Mouse (Mus musculus): ENCODE data around the gene Mgst2.

DNA sequence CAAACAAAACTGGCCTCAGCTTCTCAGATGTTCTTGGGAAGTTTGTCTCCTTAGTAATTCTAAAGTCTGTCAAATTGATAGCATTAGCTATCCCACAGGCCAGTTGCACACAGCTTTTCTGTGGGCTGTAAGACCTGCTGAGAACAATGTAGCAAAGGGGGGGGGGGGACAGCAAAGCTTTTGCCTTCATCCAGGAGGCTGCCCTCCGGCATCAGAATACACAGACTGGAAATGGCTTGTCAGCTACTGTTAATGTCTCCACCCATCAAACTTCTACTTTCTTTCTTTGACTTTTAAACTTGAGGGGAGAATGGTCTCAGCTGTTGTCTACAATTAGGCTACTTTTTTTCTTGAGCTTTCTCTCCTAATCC, 48.2 kb downstream of the Mgst2 start:
- TF ChIP-seq CTCF (IDR thresholded peaks at IDR 0.05; ENCODE audit: control insufficient read depth, insufficient read depth, low read length) (no peak), POLR2A (IDR thresholded peaks at IDR 0.05; ENCODE audit: borderline replicate concordance, control insufficient read depth, low read depth, low read length) (no peak)

Measured in bone marrow, adult 2 months (tissue).